Mouse (Mus musculus) liver, adult 2 months (tissue): ENCODE results near the gene Spata2.

Experiments
- CTCF ChIP-seq: fragments of 200-500 bp; IDR thresholded peaks from 2 replicates; pipeline ENCODE4 v1.5.1; 2011; ENCODE audit warnings: low read depth, low read length, control low read depth
- POLR2A ChIP-seq: fragments of 200-500 bp; IDR thresholded peaks from 2 replicates; pipeline ENCODE4 v1.6.1; 2011; ENCODE audit warnings: low read length, control low read depth; ENCODE audit not compliant: insufficient read depth; ENCODE audit errors: extremely low read depth

DNA sequence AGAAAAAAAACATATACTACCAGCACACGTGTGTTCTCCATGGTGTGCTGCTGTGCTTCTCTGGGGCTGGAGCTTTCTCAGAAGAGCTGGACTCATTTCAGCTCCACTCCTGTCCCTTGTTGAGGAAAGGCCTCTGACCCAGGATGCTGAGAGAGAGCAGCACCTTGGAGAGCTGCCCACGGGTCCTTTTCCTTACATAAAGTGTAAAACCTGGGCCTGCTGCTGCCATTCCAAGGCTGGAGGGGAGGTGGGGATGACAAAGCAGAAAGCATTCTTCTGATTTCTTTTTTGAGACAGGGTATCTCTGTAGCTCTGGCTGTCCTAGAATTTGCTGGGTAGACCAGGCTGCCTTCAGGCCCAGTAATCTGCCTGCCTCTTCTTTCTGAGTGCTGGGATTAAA, 14.6 kb downstream of the Spata2 start:
- TF ChIP-seq CTCF (no peak), POLR2A (no peak)
